Mouse (Mus musculus): Measurements from ENCODE around the gene Rpl18.

Gene Rpl18

DNA sequence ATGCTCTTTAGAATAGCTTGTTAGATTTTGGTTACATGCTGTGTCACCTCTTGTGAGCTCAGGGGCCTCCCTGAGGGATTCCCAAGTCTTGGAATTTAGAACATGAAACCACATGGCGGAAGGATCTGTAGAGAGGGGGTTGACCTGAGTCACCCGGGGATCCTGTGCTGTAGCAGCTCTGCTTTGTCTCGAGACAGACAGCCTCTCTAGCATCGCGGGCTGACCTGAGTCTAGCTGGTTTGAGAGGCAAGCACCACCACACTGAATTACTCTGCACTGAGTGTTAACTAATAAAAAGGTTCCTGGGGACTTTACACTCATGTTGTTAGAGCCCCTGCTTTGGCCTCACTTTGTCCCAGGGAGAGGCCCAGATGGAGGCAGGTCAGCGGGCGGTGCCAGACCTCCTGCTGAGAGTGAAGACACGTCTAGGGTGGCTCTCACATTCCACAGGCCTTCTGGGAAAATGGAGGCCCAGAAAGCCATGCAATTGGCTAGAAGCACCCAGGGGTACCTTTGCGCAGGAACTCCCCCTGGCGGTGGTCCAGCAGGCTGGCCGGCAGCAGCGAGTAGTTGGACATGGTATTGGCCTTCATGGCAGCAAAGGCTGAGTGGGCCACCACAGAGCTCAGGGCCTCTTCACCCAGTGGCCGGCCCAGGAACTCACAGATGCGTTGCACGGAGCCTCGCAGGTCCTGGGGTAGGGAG, 15.6 kb downstream of the Rpl18 start:
- in situ Hi-C loops (cut with MseI, MboI) = loop anchor here in 1 of 2 experiments (10.0 kb wide), 1 partner anchor 204 kb away; no protein-coding TSS in a partner anchor

GRCm38 (mm10) chr7:45733477-45733876, 18.2 kb downstream of the Rpl18 start:
- in situ Hi-C loops (cut with MseI, MboI) = loop anchor here in 1 of 2 experiments (10.0 kb wide), 1 partner anchor 201 kb away; no protein-coding TSS in a partner anchor

DNA sequence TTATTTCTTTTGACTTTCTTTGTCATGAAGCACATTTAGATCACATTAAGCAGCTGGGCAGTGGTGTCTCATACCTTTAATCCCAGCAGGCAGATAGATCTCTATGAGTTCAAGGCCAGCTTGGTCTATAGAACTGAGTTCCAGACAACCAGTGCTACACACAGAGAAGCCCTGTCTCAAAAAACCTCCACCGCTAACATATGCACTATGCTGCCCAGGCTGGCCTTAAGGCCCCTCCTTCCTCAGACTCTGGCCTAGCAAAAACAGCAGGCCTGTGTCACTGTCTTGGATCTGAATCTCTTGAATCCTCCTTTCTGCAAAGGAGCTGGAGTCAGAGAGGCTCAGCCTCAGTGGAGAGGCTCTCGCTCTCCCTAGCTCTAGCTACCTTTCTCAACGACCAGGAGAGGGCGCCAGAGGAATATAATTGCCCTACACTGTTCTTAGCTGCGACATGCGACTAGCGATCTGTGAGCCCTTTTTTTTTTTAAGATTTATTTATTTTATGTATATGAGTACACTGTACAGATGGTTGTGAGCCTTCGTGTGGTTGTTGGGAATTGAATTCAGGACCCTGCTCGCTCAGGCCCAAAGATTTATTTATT, 24.0 kb downstream of the Rpl18 start:
- in situ Hi-C loops (cut with MseI, MboI) = loop anchor here (5.0 to 10.0 kb wide), 3 partner anchors 63 to 196 kb away; no protein-coding TSS in a partner anchor

DNA sequence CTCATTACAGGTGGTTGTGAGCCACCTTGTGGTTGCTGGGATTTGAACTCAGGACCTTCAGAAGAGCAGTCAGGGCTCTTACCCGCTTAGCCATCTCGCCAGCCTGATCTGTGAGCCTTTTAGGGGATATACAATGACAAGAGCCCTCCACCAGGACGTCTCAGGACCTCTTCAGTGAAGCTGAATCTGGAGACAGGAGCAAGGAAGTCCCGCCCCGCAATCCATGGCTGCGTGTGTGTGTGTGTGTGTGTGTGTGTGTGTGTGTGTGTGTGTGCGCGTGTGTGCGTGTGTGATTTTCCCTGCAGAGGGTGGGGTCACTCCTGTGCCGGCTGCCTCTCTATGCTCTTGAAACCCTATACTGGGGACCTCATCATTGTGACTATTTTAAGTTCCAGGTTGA, 24.6 kb downstream of the Rpl18 start:
- in situ Hi-C loops (cut with MseI, MboI) = loop anchor here (5.0 to 10.0 kb wide), 3 partner anchors 62 to 195 kb away; no protein-coding TSS in a partner anchor

- in situ Hi-C loops (cut with MseI, MboI) = no loop called here
Observed at GRCm38 (mm10) chr7:45741308-45741707, 26.1 kb downstream of the Rpl18 start.

- in situ Hi-C loops (cut with MseI, MboI) = no loop called here
Observed at GRCm38 (mm10) chr7:45741777-45742176, 26.5 kb downstream of the Rpl18 start.

DNA sequence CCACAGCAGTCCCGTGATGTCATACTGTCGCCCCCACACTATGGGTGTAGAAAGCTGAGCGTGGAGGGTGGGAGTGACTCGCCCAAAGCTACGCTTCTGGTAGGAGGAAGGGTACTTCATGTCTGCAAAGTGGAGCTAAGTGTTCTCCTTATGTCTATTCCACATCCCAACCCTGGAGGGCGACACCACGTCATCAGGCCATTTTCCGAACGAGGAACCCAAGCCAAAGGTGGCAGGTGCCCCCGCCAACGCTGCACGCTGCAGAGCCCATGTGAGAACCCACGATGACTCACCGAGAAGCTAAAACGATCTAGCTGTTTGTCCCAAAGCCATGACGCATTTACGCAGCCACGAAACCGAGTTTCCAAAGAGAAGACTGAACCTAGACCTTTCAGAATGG, 27.1 kb downstream of the Rpl18 start:
- in situ Hi-C loops (cut with MseI, MboI) = no loop called here

DNA sequence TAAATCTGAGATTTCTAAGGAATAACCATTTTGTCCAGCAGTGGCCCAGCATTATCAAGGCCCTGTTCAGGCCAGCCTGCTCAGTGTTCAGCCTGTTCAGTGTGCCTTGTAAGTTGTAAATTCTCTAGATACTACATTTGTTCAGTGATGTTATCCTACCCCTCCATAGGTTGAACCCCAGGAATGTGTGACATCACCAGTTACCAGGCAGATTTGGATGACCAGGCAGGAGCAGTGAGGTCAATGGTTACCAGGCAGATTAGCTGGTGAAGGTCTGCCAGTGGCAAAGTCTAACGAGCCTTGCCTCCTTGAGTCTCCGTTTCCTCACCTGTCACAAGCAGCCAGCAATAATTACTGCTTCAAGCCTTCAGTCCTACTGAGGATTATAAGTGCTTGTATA, 29.1 kb downstream of the Rpl18 start:
- in situ Hi-C loops (cut with MseI, MboI) = no loop called here

GRCm38 (mm10) chr7:45746518-45746917, 31.3 kb downstream of the Rpl18 start:
- in situ Hi-C loops (cut with MseI, MboI) = no loop called here

DNA sequence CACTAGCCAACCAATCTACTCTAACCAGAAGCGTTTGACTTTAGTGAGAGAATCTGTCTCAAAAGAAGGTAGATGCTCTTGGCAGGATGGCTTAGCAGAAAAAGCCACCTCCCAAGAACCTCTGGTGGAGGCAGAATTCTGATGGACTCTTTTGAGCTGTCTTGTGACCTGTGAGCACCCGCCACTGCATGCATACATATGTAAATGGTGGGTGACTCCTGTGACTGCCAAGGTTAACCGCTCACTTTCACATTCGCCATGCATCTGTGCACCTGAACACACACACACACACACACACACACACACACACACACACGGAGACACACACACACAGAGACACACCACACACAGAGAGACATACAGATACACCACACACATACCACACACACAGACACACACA, 32.2 kb downstream of the Rpl18 start:
- in situ Hi-C loops (cut with MseI, MboI) = no loop called here

GRCm38 (mm10) chr7:45748110-45748509, 32.9 kb downstream of the Rpl18 start:
- in situ Hi-C loops (cut with MseI, MboI) = no loop called here

GRCm38 (mm10) chr7:45749401-45749800, 34.1 kb downstream of the Rpl18 start:
- in situ Hi-C loops (cut with MseI, MboI) = no loop called here

DNA sequence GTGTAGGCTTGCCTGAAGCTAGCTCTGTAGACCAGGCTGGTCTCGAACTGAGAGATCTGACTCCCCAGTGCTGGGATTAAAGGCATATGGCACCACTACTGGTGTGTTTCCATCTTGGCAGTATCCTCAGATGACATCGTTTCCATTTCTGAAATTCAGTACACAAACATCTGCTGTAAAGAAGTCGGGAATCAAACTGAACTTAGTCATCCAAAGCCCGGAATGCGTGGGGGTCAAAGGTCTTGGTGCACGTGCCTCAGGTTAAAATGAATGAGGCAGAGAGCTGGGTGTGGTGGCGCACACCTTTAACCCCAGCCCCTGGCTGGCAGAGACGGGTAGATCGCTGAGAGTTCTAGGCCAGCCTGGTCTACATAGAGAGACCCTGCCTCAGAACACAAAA, 34.9 kb downstream of the Rpl18 start:
- in situ Hi-C loops (cut with MseI, MboI) = no loop called here

- in situ Hi-C loops (cut with MseI, MboI) = no loop called here
Observed at GRCm38 (mm10) chr7:45755703-45756102, 40.4 kb downstream of the Rpl18 start.

DNA sequence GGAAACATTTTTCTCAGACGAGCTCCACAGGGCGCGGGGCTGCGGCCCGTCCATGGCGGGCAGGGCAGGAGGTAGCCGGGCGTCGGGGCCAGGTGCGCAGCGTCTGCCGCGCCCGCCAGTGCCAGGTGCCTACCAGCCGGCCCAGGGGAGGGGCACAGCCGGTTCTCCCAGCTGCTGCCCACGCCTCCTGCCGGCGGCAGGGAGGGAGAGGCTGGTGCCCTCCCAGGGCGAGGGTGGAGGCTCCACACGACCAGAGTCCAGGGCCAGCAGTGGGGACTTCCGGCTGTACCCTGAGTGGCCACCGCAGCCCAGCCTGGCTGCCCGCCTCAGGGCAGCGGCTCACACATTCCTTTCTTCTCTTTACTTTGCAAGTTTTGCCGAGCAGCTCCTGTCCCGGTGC, 44.1 kb downstream of the Rpl18 start:
- in situ Hi-C loops (cut with MseI, MboI) = no loop called here

DNA sequence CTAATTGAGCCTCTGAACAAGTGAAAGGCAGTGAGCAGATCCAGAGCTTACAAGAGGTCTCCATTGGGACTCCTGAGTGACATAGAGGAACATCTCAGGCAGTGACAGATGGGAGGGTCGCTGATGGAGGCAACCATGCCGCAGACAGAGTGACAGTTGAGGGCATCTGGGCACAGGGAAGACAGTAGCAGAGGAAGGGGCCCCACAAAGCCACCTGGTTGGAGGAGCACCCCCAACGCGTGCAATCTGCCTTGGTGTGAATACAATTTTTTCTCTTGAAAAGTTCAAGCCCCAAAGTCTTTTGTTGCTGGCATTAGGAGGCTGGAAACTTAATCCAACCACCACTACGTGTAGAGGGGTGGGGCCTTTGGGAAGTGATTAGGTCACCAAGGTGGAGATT, 44.9 kb downstream of the Rpl18 start:
- in situ Hi-C loops (cut with MseI, MboI) = no loop called here

- in situ Hi-C loops (cut with MseI, MboI) = no loop called here
Observed at GRCm38 (mm10) chr7:45765995-45766394, 50.7 kb downstream of the Rpl18 start.

DNA sequence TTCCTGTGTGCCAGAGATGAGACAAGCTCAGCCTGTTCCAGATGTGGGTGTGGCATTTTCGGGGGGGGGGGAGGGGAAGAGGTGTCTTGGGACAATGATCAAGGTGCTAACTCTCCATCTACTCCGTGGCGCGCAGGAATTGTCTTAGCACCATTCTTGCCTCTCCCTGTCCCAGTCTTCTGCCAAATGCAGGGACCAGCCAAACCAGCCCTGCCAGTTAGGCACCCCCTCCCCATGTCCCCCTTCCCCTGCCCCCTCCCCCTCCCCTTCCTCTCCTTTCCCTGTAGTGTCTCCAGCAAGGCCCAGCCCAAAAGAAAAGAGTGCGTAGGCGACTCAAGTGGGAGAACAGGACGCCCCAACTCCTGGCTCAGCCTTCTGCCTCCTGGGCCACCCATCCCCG, 51.5 kb downstream of the Rpl18 start:
- in situ Hi-C loops (cut with MseI, MboI) = no loop called here

DNA sequence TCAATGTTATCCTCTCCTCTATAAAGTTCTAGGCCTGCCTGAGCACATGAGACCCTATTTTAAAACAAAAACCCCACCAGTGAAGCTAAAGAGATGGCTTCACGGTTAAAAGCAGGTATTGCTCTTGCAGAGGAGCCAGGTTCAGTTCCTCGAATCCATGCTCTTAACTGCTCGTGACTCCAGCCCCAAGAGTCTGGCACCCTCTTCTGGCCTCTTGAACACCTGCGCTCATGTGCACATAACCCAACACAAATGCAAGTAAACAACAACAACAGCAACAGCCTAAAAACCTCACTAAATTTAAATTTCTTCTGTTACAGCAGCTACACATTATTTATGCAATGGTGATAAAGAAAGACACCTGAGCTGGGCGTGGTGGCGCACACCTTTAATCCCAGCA, 52.2 kb downstream of the Rpl18 start:
- in situ Hi-C loops (cut with MseI, MboI) = no loop called here
